Mouse (Mus musculus) E14TG2a.4 (cell line): Measurements from ENCODE around the gene Nkpd1.

Experiments used
- CTCF ChIP-seq: conservative IDR thresholded peaks from 2 replicates; pipeline ENCODE4 v1.5.1; 2014; ENCODE audit warnings: low read length
- NANOG ChIP-seq: IDR thresholded peaks from 2 replicates; pipeline ENCODE4 v1.6.1; 2014; ENCODE audit warnings: borderline replicate concordance, low read length, mixed read lengths
- POU5F1 ChIP-seq: IDR thresholded peaks from 2 replicates; pipeline ENCODE4 v1.6.1; 2014; ENCODE audit warnings: low read length, borderline replicate concordance

DNA sequence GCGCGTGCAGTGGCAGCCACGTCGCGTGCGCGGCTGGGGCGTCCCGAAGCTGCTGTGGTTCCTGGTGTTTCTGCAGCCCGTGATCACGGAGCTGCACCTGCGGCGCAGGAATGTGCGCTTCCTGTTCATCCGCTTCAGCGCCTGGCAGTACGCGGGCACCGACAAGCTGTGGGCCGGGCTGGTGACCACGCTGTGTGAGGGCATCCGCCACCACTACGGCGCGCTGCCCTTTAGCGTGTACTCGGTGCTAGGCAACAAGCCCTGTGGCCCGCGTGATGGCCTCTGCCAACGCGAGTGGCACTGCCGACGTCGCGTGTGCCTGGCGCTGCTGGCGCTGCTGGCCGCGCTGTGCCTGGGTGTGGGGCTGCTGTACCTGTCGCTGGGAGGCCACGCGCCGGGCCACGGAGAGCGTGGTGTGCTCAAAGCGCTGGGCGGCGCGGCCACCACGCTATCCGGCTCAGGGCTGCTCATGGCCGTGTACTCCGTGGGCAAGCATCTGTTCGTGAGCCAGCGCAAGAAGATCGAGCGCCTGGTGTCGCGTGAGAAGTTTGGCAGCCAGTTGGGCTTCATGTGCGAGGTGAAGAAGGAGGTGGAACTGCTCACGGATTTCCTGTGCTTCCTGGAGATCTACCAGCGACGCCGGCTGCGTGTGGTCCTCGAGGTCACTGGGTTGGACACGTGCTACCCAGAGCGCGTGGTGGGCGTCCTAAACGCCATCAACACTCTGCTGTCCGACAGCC is 5.5 kb downstream of the Nkpd1 start:
- TF ChIP-seq CTCF (no peak), NANOG (no peak), POU5F1 (no peak)
